Mouse (Mus musculus) Patski (cell line): ENCODE measurements around the gene Washc2. TPM values are rescaled to one million over a fixed set of nuclear protein-coding genes. Genes with fewer than 3 reads are reported as not detected.
"Not testable (repeated sequence)": the region's sequence is repeated elsewhere in the genome, so short reads cannot be mapped to it uniquely, and the experiment has no call there.

Experiments
- ATAC-seq: fragments of 100-300 bp; one replicate; pipeline ENCODE4 v1.8.0; 2021
- CTCF ChIA-PET: fragments of 350-600 bp; sonication (Branson Sonifier 250); formaldehyde crosslinking; loops from one replicate; lab custom pipeline; 2022; ENCODE audit warnings: inconsistent platforms; lab: Charles Lee
- POLR2A ChIA-PET: fragments of 350-600 bp; sonication (Branson Sonifier 250); formaldehyde crosslinking; loops from one replicate; lab custom pipeline; 2022; ENCODE audit warnings: antibody characterized with exemption, inconsistent platforms; lab: Charles Lee
- DNase-seq: peaks from one replicate; pipeline ENCODE4 v3.0.0-alpha.2; 2011; ENCODE audit warnings: low read depth, low spot score
- H3K27me3 ChIP-seq: fragments of 371-371 bp; one replicate; pipeline ENCODE4 v1.5.1; 2021
- CTCF ChIP-seq: fragments of 100-300 bp; IDR thresholded peaks from one replicate; pipeline ENCODE4 v1.5.1; 2021
- in situ Hi-C: fragments of 300-500 bp; cut with MboI; formaldehyde crosslinking; loops from 3 replicates; pipeline ENCODE4 v1.11.1; 2018; ENCODE audit warnings: low pct_unique_long_range_greater_than_20kb, mixed read lengths
- polyA plus RNA-seq: library from polyadenylated mRNA; unstranded; gene quantifications from one replicate; pipeline ENCODE4 v1.2.3, GENCODE M21; 2021

Washc2 gene
- 92.9 TPM for polyA plus RNA-seq

DNA sequence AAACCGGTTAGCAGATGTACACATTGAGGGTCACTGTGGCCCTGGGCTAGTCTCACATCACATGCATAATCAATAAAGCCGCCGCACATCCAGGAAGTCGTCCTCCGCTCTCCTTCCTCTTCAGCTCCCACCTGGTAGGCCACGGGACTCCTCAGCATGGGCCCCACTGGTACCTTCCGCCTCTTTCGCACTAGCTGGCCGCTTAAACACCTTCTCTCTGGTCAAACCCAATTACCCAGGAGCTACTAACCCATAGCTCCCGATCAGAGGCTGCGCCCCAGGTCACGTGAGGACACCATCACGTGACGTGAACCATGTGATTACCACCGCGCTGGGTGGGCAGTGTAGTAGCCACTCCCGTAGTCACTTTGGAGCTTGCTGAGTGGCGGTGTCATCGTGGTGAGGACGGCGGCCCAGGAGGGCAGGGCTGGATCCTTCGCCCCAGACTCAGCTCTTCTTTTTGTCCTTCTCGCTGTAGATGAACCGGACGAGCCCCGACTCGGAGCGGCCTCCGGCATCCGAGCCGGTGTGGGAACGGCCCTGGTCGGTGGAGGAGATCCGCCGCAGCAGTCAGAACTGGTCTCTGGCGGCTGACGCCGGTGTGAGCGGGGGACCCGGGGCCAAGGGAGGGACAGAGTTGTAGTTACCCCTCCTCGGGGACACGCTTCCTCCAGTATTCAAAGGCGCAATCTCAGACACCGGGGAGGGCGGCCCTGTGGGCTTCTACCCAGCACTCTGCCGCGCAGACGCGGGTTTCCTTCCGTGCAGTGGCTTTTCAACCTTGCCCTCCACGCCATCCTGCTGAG lies at the start of gene Washc2:
TSS of gene Washc2 (plus strand) at position 310 of the 806 bp plus-strand sequence.
- H3K27me3 ChIP-seq, result no peaks in the 10 kb centered on the region
- POLR2A ChIA-PET, result interaction anchor here (0.5 to 1.2 kb wide), 3 partner anchors 14 to 399 kb away, joined by 3 to 4 read pairs (median 4); partner anchors contain the start of gene Tmcc1
- CTCF ChIA-PET, result interaction anchor here (0.8 to 2.4 kb wide), 6 partner anchors 10 to 200 kb away, joined by 3 to 13 read pairs (median 4); no protein-coding TSS in a partner anchor
- DNase-seq, result peak; percentile 66
- TF ChIP-seq CTCF, result no peak
- ATAC-seq, result peak; percentile 94
- in situ Hi-C loops, result no loop called here

DNA sequence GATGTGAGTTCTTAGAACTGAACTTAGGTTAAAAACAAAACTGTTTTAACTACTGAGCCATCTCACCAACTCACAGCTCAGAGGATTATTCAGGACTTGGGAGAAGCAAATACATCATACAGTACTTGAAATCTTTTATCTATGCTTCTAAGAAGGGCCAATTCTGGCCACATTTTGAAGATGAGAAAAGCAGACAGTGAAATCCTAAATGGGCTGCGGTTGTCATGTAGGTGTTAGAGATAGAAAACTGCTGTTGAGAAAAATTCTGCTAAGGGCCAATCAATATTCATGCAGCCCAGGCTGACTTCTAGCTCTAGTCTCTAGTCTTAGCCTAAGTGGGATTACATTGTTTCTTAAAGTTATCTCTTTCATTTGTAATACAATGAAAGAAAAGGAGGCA lies 41.5 kb upstream of the Washc2 start:
- DNase-seq (no peak), ATAC-seq (no peak)
- ChIA-PET POLR2A (no interaction called here), CTCF (interaction anchor here (0.9 to 1.6 kb wide), 3 partner anchors 11 to 26 kb away, joined by 3 to 4 read pairs (median 4); partner anchors contain the start of gene Tmcc1)
- no peak for TF ChIP-seq CTCF
- no peaks in the 10 kb centered on the region for H3K27me3 ChIP-seq
- in situ Hi-C loops, result no loop called here

DNA sequence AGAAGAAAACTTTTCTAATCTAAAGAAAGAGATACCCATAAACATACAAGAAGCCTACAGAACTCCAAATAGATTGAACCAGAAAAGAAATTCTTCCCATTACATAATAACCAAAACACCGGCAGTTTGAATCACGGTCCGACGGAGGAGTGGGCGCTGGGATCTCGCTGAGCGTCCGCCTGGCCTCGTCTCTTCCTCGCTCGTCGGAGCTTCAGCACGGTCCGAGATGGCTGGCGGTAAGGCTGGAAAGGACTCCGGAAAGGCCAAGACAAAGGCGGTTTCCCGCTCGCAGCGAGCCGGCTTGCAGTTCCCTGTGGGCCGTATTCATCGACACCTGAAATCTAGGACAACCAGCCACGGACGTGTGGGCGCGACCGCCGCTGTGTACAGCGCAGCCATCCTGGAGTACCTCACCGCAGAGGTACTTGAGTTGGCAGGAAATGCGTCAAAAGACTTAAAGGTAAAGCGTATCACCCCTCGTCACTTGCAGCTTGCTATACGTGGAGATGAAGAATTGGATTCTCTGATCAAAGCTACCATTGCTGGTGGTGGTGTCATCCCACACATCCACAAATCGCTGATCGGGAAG lies 34.2 kb upstream of the Washc2 start:
- POLR2A ChIA-PET, DNase-seq, ATAC-seq, in situ Hi-C loops, H3K27me3 ChIP-seq, CTCF ChIA-PET: not testable (repeated sequence)

DNA sequence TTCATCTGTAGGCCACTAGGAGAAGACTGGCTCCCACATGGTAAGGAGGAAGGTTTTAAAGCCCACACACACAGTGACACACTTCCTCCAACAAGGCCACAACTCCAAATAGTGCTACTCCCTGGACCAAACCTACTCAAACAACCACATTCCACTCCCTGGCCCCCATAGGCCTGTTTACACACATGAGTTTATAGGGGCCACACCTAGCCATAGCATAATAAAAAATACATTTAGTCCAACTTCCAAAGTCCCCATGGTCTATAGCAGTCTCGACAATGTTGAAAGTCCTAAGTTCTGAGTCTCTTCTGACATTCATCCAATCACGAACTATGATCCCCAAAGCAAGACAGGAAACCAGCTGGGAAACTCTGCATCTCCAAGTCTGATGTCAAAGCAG lies 29.5 kb upstream of the Washc2 start:
- in situ Hi-C loops, result no loop called here
- CTCF ChIA-PET, result no interaction called here
- POLR2A ChIA-PET, result no interaction called here
- ATAC-seq (no peak), DNase-seq (no peak)
- H3K27me3 ChIP-seq, result no peaks in the 10 kb centered on the region
- TF ChIP-seq CTCF, result no peak

DNA sequence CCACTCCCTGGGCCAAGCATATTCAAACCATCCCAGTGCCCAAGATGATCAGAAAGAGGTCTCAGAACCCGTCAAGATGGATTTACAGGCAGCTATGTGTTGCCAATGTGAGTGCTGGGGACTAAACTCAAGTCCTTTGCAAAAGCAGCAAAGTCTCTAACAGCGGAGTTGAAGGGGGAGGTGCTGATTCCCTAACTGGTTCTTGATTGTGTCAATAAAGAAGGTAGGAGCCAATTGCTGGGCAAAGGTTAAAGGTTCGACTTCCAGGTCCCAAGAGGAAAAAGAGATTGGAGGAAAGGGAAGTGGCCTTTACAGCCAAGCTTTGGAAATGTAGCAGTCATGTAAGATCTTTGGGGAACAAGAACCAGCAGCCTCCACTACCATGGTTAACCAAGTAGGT lies 27.1 kb upstream of the Washc2 start:
- no peak for ATAC-seq
- no peak for DNase-seq
- TF ChIP-seq CTCF, result no peak
- POLR2A ChIA-PET, result interaction anchor here (1.1 kb wide), 1 partner anchor 25 kb away, joined by 3 read pairs; no protein-coding TSS in a partner anchor
- CTCF ChIA-PET, result interaction anchor here (1.1 to 2.0 kb wide), 3 partner anchors 9 to 13 kb away, joined by 3 to 6 read pairs (median 3); partner anchors contain the start of gene Tmcc1
- in situ Hi-C loops, result no loop called here
- no peaks in the 10 kb centered on the region for H3K27me3 ChIP-seq

DNA sequence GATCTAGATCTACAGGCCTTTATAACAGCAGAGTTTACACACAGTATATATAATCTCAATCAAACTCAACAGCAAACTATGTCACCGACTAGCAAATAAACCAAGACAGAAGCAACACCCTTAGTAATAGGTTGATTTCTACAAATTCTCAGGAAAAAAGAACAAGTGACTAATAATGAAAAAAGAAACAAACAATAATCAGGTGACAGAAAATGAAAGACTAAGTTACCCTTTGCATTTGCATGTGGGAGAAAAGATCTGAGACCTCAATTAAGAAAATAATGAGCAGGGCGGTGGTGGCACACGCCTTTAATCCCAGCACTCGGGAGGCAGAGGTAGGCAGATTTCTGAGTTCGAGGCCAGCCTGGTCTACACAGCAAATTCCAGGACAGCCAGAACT lies 24.3 kb upstream of the Washc2 start:
- CTCF ChIA-PET, result interaction anchor here (1.4 kb wide), 1 partner anchor 11 kb away, joined by 4 read pairs; no protein-coding TSS in a partner anchor
- DNase-seq (no peak), ATAC-seq (no peak)
- POLR2A ChIA-PET, result no interaction called here
- in situ Hi-C loops, result no loop called here
- no peaks in the 10 kb centered on the region for H3K27me3 ChIP-seq
- TF ChIP-seq CTCF, result no peak

DNA sequence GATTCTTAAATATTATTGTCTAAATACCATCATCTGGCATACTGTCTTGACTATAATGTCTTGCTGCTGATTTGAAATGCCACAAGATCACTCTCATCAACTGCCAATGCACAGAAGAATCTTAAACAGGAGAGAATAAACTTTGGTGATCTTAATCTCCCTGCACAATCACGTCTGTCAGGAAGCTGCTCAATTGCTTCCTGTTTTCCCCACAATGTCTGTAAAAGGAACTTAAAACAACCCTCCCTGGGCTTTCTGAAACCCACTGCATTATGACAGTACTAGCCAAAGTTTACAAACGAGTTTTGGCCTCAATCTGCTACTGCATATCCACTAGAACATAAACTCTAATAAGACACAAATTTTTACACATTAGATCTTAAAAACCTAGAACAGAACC lies 21.4 kb upstream of the Washc2 start:
- ChIA-PET CTCF (interaction anchor here (1.2 kb wide), 1 partner anchor 105 kb away, joined by 4 read pairs; no protein-coding TSS in a partner anchor), POLR2A (no interaction called here)
- no peak for DNase-seq
- no peak for ATAC-seq
- no peaks in the 10 kb centered on the region for H3K27me3 ChIP-seq
- TF ChIP-seq CTCF, result no peak
- in situ Hi-C loops, result no loop called here

DNA sequence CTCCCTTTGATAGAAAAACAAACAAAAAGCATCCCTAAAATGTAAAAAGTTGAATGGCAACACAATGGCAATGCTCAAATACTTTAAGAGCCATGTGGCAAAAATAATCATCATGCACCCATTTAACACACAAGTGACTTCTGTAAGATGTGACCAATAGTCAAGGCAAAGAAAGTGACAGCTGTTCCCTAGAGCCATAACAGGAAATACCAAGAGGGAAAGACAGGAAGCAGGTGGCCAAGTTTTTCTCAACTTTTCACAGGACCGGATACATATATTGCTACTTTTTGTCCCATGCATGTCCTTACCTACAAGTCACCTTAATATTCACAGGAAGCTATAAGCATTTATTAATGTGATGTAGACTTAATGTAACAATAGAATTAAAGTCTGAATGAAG lies 18.4 kb upstream of the Washc2 start:
- DNase-seq (no peak), ATAC-seq (no peak)
- ChIA-PET CTCF (interaction anchor here (1.1 kb wide), 1 partner anchor 8 kb away, joined by 3 read pairs; no protein-coding TSS in a partner anchor), POLR2A (no interaction called here)
- no peak for TF ChIP-seq CTCF
- in situ Hi-C loops, result no loop called here
- no peaks in the 10 kb centered on the region for H3K27me3 ChIP-seq

DNA sequence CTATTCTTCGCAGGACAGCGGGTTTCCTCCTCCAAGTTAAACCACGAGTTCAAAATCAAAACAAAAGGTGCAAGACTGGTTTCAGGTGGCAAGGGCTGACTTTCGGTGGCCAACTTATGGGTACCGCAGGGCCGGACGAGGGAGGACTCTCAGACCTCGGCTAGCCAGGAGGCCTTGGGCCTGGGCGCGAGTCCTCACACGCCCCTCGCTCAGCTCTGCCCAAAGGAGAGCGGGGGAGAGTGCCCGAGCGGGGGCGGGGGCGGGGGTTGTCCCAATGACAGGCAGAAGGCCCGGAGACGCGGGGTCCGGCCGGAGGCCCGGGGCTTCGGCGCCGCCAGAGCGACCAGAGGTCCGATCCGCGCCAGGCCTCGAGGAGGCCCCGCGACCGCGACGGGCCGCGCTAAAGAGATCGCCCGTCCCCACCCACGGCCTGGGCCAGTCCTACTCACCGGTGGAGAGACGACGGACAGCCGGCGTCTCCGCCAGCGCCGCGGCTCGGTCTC lies 15.0 kb upstream of the Washc2 start:
- CTCF ChIA-PET, result interaction anchor here (1.2 to 2.0 kb wide), 4 partner anchors 12 to 26 kb away, joined by 3 to 6 read pairs (median 4); no protein-coding TSS in a partner anchor
- no peak for TF ChIP-seq CTCF
- ATAC-seq, result peak; percentile 25
- POLR2A ChIA-PET, result no interaction called here
- in situ Hi-C loops, result no loop called here
- DNase-seq, result no peak
- H3K27me3 ChIP-seq, result no peaks in the 10 kb centered on the region
